Mouse (Mus musculus) liver, embryonic 12.5 days (tissue): ENCODE measurements at regions not wholly inside any gene's neighbourhood (a gene's known extent, or its start where the extent isn't known, plus 50 kb on each side); places are given as distances from the start of the nearest gene placed in this dataset.

Experiments
- ATAC-seq: fragments of 200-750 bp; cut with Nextera tagmentation; 2 replicates; pipeline ENCODE4 v1.8.0; 2017; ENCODE audit warnings: moderate number of reproducible peaks, mild to moderate bottlenecking, moderate library complexity
- H3K27ac ChIP-seq: fragments of 300-500 bp; sonication (generic); 2 replicates; pipeline ENCODE4 v1.5.1; 2016; ENCODE audit warnings: mild to moderate bottlenecking
- H3K27me3 ChIP-seq: fragments of 300-500 bp; sonication (generic); replicated peaks from 2 replicates; pipeline ENCODE4 v1.6.1; 2016; ENCODE audit warnings: mild to moderate bottlenecking, moderate library complexity
- H3K36me3 ChIP-seq: fragments of 300-500 bp; sonication (generic); 2 replicates; pipeline ENCODE4 v1.6.1; 2016; ENCODE audit warnings: mild to moderate bottlenecking, moderate library complexity
- H3K4me1 ChIP-seq: fragments of 300-500 bp; sonication (generic); 2 replicates; pipeline ENCODE4 v1.6.1; 2016
- H3K4me2 ChIP-seq: fragments of 300-500 bp; sonication (generic); 2 replicates; pipeline ENCODE4 v1.6.1; 2016; ENCODE audit warnings: mild to moderate bottlenecking, moderate library complexity
- H3K4me3 ChIP-seq: fragments of 300-500 bp; sonication (generic); 2 replicates; pipeline ENCODE4 v1.5.1; 2016; ENCODE audit warnings: mild to moderate bottlenecking, moderate library complexity
- H3K9ac ChIP-seq: fragments of 300-500 bp; sonication (generic); 2 replicates; pipeline ENCODE4 v1.6.1; 2016; ENCODE audit warnings: mild to moderate bottlenecking, moderate library complexity
- H3K9me3 ChIP-seq: fragments of 300-500 bp; sonication (generic); replicated peaks from 2 replicates; pipeline ENCODE4 v1.6.1; 2016; ENCODE audit warnings: mild to moderate bottlenecking, moderate library complexity
- WGBS: fragments of 180-500 bp; shearing (Covaris S2); methylation state at CpG from one replicate; pipeline ENCODE4 v1.1.7; 2016; ENCODE audit not compliant: insufficient replicate concordance; 5-methylcytosine and 5-hydroxymethylcytosine counted together

- Histone ChIP-seq H3K27ac (no peak overlapping the region), H3K4me3 (no peak overlapping the region), H3K4me2 (peak overlapping the region; percentile 46), H3K27me3 (no peaks in the 10 kb centered on the region), H3K9ac (no peak overlapping the region), H3K36me3 (no peaks in the 10 kb centered on the region), H3K9me3 (no peaks in the 10 kb centered on the region), H3K4me1 (no peaks in the 10 kb centered on the region)
- 3% methylated on average over 12 of the region's 12 CpGs for WGBS
- ATAC-seq = no peak
These were observed 69.2 kb upstream of the Fam92a start for GRCm38 (mm10) chr4:12240941-12241571.

- WGBS = 41% methylated on average over 1 of the region's 1 CpGs
- Histone ChIP-seq H3K36me3 (no peaks in the 10 kb centered on the region), H3K4me1 (no peaks in the 10 kb centered on the region), H3K4me3 (no peak overlapping the region), H3K27me3 (no peaks in the 10 kb centered on the region), H3K9ac (no peak overlapping the region), H3K4me2 (no peak overlapping the region), H3K9me3 (no peaks in the 10 kb centered on the region), H3K27ac (no peak overlapping the region)
- ATAC-seq = no peak
These were observed 58.9 kb upstream of the Fam92a start for GRCm38 (mm10) chr4:12230731-12231130.
